Mouse (Mus musculus) heart, embryonic 15.5 days (tissue): ENCODE measurements around the gene Slc4a8. TPM values are rescaled to one million over a fixed set of nuclear protein-coding genes. Genes with fewer than 3 reads are reported as not detected.
A peak's percentile ranks its signal among the peaks of the same experiment; 100 is the strongest.

Experiments
- ATAC-seq: fragments of 200-750 bp; cut with Nextera tagmentation; replicated peaks from 2 replicates; pipeline ENCODE4 v1.8.0; 2017; ENCODE audit warnings: low read depth, moderate TSS enrichment; ENCODE audit not compliant: insufficient number of reproducible peaks, insufficient read depth, low FRiP score
- H3K27ac ChIP-seq: fragments of 300-500 bp; sonication (generic); 2 replicates; pipeline ENCODE4 v1.5.1; 2015; ENCODE audit warnings: mild to moderate bottlenecking, inconsistent platforms
- H3K27me3 ChIP-seq: fragments of 300-500 bp; sonication (generic); 2 replicates; pipeline ENCODE4 v1.6.1; 2015; ENCODE audit warnings: inconsistent platforms
- H3K36me3 ChIP-seq: fragments of 300-500 bp; sonication (generic); 2 replicates; pipeline ENCODE4 v1.6.1; 2015; ENCODE audit warnings: mild to moderate bottlenecking, inconsistent platforms
- H3K4me1 ChIP-seq: fragments of 300-500 bp; sonication (generic); replicated peaks from 2 replicates; pipeline ENCODE4 v1.6.1; 2015; ENCODE audit warnings: inconsistent platforms
- H3K4me2 ChIP-seq: fragments of 300-500 bp; sonication (generic); 2 replicates; pipeline ENCODE4 v1.6.1; 2015; ENCODE audit warnings: inconsistent platforms, mild to moderate bottlenecking, moderate library complexity
- H3K4me3 ChIP-seq: fragments of 300-500 bp; sonication (generic); 2 replicates; pipeline ENCODE4 v1.5.1; 2015; ENCODE audit warnings: mild to moderate bottlenecking, inconsistent platforms
- H3K9ac ChIP-seq: fragments of 300-500 bp; sonication (generic); 2 replicates; pipeline ENCODE4 v1.6.1; 2015; ENCODE audit warnings: mild to moderate bottlenecking, inconsistent platforms
- H3K9me3 ChIP-seq: fragments of 300-500 bp; sonication (generic); replicated peaks from 2 replicates; pipeline ENCODE4 v1.6.1; 2016; ENCODE audit warnings: inconsistent platforms
- WGBS: fragments of 180-500 bp; shearing (Covaris S2); methylation state at CpG from one replicate; pipeline ENCODE4 v1.1.7; 2015; ENCODE audit warnings: mixed read lengths; 5-methylcytosine and 5-hydroxymethylcytosine counted together
- polyA plus RNA-seq: library from polyadenylated mRNA; unstranded; fragments of >200 nt; fragmentation: Nextera tagmentation; extraction: Ambion mirVana; gene quantifications from 2 replicates; pipeline ENCODE4 v1.2.1, GENCODE M21; 2015

The Slc4a8 gene
- polyA plus RNA-seq, 1 experiment from 2014 or later: 0.53 TPM

DNA sequence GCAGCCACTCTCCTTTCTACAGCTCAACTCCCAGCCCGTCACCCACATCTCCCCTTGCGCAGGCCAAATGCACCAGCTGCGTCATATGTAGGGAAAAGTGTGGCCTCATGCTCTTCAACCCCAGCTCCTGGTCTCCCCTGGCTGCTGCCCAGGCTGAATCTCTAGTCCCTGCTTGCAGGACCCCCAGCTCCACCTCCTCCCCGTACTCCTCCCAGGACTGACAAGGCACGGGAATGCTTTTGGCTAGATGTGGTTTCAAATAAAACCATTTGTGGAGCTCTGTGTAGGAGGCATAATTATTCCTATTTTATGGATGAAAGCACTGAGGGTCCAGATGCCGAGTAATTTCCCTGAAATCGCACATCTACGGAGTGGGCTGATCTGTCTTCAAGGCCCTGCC lies 70.6 kb downstream of the Slc4a8 start:
- H3K9me3 ChIP-seq: no peaks in the 10 kb centered on the region
- H3K27me3 ChIP-seq: peaks cover 17% of the 10 kb centered on the region

DNA sequence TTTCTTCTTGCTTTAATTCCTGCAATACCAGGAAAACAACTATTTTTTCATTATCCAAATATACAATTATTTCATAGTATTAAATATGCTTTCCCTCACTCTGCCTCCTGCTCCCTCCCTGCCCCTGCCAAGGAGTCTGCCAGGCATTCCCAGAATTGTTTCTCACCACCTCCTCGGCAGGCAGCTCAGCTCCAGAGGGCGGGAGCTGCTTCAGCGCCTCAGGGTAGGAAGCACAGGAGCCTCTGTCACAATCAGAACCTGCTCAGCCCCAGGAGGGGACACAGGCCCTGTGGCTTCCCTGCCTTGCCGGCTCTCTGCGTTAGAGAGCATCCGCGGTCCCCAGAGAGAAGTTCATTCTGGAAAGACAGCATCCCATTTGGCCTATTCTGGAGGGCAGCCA lies 71.2 kb downstream of the Slc4a8 start:
- no peak for ATAC-seq
- H3K27me3 ChIP-seq: peaks cover 17% of the 10 kb centered on the region

More for the DNA sequence above, 70.6 kb downstream of the Slc4a8 start:
- H3K9ac ChIP-seq: no peak overlapping the region
- H3K4me2 ChIP-seq: no peak overlapping the region
- H3K36me3 ChIP-seq: no peaks in the 10 kb centered on the region
- no peak overlapping the region for H3K4me3 ChIP-seq
- WGBS: 83% methylated on average over 8 of the region's 8 CpGs
- no peak overlapping the region for H3K27ac ChIP-seq
- ATAC-seq: no peak
- no peaks in the 10 kb centered on the region for H3K4me1 ChIP-seq

DNA sequence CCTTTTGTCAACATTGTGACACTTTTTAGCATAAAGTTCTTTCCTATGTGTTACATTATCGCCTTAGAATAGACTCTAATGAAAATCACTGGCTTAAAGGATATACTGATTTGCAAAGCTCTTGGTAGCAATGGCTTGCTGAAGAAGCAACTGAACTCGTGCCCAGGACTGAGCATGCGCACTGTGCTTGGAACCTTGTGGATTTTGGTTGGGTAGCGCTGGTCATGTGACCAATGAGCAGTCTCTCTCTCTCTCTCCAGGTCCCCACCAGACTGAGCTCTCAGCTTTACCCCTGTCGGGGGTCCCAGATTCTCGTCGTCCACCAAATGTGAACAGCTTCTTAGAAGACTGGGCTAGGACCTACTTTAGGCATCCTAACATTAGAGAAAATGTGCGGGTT lies 75.2 kb downstream of the Slc4a8 start:
- Histone ChIP-seq H3K4me3 (no peak overlapping the region), H3K9ac (no peak overlapping the region), H3K4me2 (no peak overlapping the region), H3K27ac (no peak overlapping the region), H3K36me3 (no peaks in the 10 kb centered on the region), H3K4me1 (no peaks in the 10 kb centered on the region), H3K9me3 (no peaks in the 10 kb centered on the region), H3K27me3 (peaks cover 11% of the 10 kb centered on the region)
- no peak for ATAC-seq
- WGBS: 68% methylated on average over 8 of the region's 8 CpGs

More for the DNA sequence above, 71.2 kb downstream of the Slc4a8 start:
- Histone ChIP-seq H3K4me1 (no peaks in the 10 kb centered on the region), H3K9ac (no peak overlapping the region), H3K9me3 (no peaks in the 10 kb centered on the region), H3K27ac (no peak overlapping the region), H3K4me3 (no peak overlapping the region), H3K36me3 (no peaks in the 10 kb centered on the region), H3K4me2 (no peak overlapping the region)
- WGBS: 30% methylated on average over 7 of the region's 7 CpGs

DNA sequence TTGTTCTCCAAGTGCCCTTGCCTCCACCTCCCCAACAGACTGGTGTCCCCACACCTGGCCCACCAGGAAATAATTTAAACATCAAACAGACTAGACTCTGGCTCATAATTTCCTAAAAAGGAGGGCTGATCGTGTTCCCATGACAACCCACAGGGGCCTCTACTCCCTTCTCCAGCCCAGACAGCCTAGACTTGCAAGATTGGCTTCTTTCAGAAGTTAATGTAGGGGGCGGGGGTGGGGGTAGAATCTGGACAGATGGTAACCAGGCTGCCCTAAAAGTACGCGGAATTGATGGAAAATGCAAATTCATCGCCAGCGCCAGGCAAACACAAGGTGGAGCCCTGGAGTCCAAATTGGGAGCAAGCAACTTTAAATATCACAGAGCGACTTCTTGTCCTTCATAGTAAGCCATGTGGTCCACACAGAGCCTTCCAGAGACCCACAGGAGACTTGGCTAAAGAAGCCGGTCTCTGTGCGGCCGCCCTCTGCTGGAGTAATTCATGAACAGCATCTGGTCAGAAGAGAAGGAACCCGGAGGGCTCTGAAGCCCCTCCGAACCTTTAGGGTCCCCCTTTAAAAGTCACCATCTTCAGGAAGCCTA lies 77.2 kb downstream of the Slc4a8 start:
- no peaks in the 10 kb centered on the region for H3K9me3 ChIP-seq
- H3K27me3 ChIP-seq: peaks cover under 1% of the 10 kb centered on the region; the same call in 1 of the 2 replicates
- no peak overlapping the region for H3K27ac ChIP-seq
- H3K4me1 ChIP-seq: no peaks in the 10 kb centered on the region
- H3K36me3 ChIP-seq: no peaks in the 10 kb centered on the region
- H3K4me2 ChIP-seq: no peak overlapping the region
- no peak for ATAC-seq
- no peak overlapping the region for H3K9ac ChIP-seq
- H3K4me3 ChIP-seq: no peak overlapping the region
- 38% methylated on average over 12 of the region's 12 CpGs for WGBS

DNA sequence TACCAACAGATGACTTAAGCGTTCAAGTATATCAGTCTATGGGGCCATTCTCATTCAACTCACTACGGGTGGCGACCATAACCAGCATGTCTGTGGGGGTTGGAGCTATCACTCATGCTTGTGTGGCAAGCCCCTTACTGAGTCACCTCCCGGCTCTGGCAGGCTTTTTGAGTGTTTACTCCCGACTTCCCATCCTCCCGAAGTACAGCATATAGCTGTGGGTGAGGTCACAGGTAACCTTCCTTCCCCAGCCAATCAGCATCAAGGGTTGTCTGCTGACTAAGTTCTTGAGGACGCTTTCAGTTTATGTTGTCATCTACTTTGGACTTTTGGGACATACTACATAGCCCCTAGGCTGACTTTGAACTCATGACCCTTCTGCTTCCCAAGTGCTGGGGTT lies 82.8 kb downstream of the Slc4a8 start:
- Histone ChIP-seq H3K4me2 (no peak overlapping the region), H3K36me3 (no peaks in the 10 kb centered on the region), H3K27me3 (no peaks in the 10 kb centered on the region; the same call in 1 of the 2 replicates), H3K27ac (no peak overlapping the region), H3K9ac (no peak overlapping the region), H3K4me1 (no peaks in the 10 kb centered on the region; the same call in 1 of the 2 replicates), H3K4me3 (no peak overlapping the region), H3K9me3 (no peaks in the 10 kb centered on the region)
- ATAC-seq: no peak
- WGBS: 74% methylated on average over 7 of the region's 7 CpGs

DNA sequence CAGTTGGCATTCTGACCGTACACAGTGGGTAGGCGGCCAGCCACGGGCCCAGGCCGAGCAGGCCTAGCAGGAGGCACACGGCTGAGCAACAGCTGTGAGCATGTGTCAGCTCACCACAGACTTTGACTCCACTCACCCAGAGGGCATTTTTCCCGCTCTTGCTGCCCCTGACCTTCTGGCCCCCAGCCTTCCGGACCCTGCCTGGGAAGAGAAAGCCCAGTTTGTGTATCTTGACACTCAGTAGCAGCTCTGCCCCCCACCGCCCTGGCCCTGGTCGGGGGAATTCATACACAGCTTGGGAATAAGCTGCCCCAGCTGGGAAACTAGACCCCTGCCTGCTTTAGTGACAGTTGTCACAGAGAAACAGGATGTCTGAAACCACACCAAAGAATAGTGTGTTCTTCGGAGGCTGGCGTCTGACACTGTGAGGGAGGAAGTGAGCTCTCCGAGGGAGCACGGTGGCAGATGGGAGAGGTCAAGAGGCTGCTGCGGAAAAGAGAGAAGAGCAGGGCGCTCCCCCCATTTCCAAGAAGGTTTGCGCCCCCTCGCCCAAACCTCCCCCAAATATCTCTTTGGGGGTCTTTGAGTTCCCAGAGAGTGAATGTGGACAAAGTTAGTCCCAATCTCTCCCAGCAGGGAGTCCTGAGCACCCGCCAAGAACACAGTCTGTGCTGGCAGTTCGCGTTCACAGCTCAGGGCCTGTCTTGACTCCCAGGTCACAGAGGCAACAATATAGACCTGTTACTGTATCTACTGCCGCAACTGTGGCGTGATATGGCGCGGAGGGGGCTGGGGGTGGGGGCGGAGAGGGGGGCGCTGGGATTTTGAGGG lies 83.7 kb downstream of the Slc4a8 start:
- Histone ChIP-seq H3K9me3 (no peaks in the 10 kb centered on the region), H3K9ac (no peak overlapping the region), H3K27ac (peak overlapping the region; percentile 41; the same call in 1 of the 2 replicates), H3K36me3 (no peaks in the 10 kb centered on the region), H3K4me3 (no peak overlapping the region), H3K4me2 (no peak overlapping the region), H3K4me1 (no peaks in the 10 kb centered on the region; the same call in 1 of the 2 replicates), H3K27me3 (no peaks in the 10 kb centered on the region; the same call in 1 of the 2 replicates)
- WGBS: 44% methylated on average over 26 of the region's 26 CpGs
- ATAC-seq: no peak

DNA sequence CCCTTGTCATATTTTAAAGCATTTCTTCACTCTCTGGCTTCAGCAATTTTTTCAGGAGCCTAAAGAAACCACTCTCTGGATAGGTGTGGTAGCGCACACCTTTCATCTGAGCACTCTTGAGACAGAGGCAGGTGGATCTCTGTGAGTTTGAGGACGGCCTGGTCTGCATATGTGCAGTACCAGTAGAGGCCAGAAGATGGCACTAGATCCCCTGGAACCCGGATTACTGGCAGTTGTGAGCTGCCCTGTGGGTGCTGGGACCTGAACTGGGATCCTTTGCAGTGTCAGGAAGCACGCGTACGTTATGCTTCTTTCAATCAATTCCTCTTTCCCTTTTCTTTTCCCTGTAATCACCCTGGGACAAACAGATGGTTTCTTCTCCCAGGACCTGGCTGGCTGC lies 85.6 kb downstream of the Slc4a8 start:
- no peak overlapping the region for H3K4me3 ChIP-seq
- H3K27me3 ChIP-seq: no peaks in the 10 kb centered on the region
- no peak overlapping the region for H3K9ac ChIP-seq
- no peak for ATAC-seq
- no peaks in the 10 kb centered on the region; the same call in 1 of the 2 replicates for H3K4me1 ChIP-seq
- H3K36me3 ChIP-seq: no peaks in the 10 kb centered on the region
- no peak overlapping the region for H3K4me2 ChIP-seq
- no peaks in the 10 kb centered on the region for H3K9me3 ChIP-seq
- WGBS: 87% methylated on average over 6 of the region's 6 CpGs
- H3K27ac ChIP-seq: no peak overlapping the region

DNA sequence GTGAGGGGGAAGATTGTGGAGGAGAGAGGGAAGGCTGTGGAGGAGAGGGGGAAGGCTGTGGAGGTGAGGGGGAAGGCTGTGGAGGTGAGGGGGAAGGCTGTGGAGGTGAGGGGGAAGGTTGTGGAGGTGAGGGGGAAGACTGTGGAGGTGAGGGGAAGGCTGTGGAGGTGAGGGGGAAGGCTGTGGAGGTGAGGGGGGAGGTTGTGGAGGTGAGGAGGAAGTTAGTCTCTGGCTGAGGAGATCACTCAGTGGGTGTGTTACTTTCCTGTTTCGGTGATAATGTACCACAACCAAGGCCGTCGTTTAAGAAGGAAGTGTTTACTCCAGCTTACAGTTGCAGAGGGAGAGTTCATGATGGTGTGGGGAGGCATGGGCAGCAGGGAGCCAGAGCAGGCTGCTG lies 96.0 kb downstream of the Slc4a8 start:
- H3K4me2 ChIP-seq: no peak overlapping the region
- no peaks in the 10 kb centered on the region for H3K36me3 ChIP-seq
- no peaks in the 10 kb centered on the region for H3K4me1 ChIP-seq
- no peak overlapping the region for H3K27ac ChIP-seq
- no peak overlapping the region for H3K4me3 ChIP-seq
- H3K9ac ChIP-seq: no peak overlapping the region
- ATAC-seq: no peak
- no peaks in the 10 kb centered on the region for H3K9me3 ChIP-seq
- H3K27me3 ChIP-seq: peaks cover 13% of the 10 kb centered on the region; the same call in 1 of the 2 replicates
- 58% methylated on average over 3 of the region's 3 CpGs for WGBS

DNA sequence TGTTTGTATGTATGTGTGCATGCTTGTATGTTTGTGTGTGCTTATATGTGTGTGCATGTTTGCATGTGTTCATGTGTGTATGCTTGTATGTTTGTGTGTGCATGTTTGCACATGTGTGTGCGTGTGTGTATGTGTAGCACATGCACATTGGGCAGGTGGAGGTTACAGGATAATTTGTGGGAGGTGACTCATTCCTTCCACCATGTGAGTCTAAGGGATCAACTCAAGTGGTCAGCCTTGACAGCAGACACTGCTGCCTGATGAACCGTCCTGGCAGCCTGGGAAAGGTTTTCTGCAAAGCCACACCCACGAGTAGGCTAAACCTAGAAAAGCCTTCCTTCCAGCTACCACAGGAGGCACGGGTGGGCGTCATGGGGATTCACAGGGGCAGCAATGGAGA lies 99.3 kb downstream of the Slc4a8 start:
- H3K27me3 ChIP-seq: peaks cover 20% of the 10 kb centered on the region
- H3K9ac ChIP-seq: no peak overlapping the region
- H3K27ac ChIP-seq: no peak overlapping the region
- ATAC-seq: no peak
- 27% methylated on average over 5 of the region's 5 CpGs for WGBS
- H3K4me1 ChIP-seq: no peaks in the 10 kb centered on the region
- no peaks in the 10 kb centered on the region for H3K9me3 ChIP-seq
- H3K4me2 ChIP-seq: no peak overlapping the region
- H3K36me3 ChIP-seq: no peaks in the 10 kb centered on the region
- no peak overlapping the region for H3K4me3 ChIP-seq

DNA sequence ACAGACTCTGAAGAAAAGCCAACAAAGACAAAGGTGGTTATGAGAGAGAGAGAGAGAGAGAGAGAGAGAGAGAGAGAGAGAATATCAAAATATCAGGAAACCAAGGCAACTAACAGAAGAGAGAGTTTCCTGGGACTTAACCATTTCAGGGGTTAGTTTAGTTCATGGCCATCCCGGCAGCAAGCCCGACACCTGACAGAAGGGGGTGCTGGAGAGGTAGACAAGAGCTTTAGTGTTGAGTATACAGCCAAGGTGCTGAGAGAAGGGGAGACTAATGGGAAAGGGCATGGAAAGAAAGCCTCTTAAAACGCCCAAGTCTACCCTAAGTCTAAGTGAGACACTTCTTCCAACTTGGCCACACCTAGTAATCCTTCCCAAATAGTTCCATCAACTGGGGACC lies 104.0 kb downstream of the Slc4a8 start:
- H3K4me1 ChIP-seq: peaks cover 7% of the 10 kb centered on the region
- H3K4me2 ChIP-seq: no peak overlapping the region
- H3K4me3 ChIP-seq: no peak overlapping the region
- H3K9ac ChIP-seq: no peak overlapping the region
- ATAC-seq: no peak
- 50% methylated on average over 3 of the region's 3 CpGs for WGBS
- no peaks in the 10 kb centered on the region for H3K36me3 ChIP-seq
- no peaks in the 10 kb centered on the region for H3K9me3 ChIP-seq
- no peak overlapping the region for H3K27ac ChIP-seq
- H3K27me3 ChIP-seq: peaks cover 41% of the 10 kb centered on the region

DNA sequence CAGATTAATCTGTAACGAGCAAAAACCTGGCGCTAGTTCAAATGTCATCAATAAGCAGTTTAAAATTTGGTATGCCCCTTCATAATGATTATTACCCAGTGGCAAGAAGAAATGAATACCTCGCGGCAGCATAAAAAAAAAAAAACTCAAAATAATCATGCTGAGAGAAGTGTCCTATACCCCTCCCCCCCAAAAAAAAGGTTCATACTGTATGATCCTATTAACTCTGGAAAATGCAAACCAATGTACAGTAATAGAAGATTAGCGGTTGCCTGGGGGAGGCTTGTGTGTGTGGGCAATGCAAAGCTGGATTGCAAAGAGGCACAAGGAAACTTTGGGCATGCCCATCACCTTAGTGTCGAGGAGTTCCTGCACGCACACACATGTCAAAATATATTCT lies 108.0 kb downstream of the Slc4a8 start, which contains the start of gene Scn8a:
TSS of gene Scn8a (plus strand) at position 301 of the 400 bp plus-strand sequence.
- ATAC-seq: no peak
- Histone ChIP-seq H3K4me3 (peak within 1 kb of the TSS; percentile 50), H3K4me2 (peak within 1 kb of the TSS; percentile 93), H3K36me3 (no peaks in the 10 kb centered on the region), H3K9ac (no peak within 1 kb of the TSS), H3K4me1 (peaks cover 13% of the 10 kb centered on the region), H3K27me3 (peaks cover 70% of the 10 kb centered on the region), H3K27ac (no peak within 1 kb of the TSS), H3K9me3 (no peaks in the 10 kb centered on the region)
- 65% methylated on average over 7 of the region's 7 CpGs for WGBS
